8 mouse cellular contexts compared by ENCODE assay signal in the genomic region with DNA sequence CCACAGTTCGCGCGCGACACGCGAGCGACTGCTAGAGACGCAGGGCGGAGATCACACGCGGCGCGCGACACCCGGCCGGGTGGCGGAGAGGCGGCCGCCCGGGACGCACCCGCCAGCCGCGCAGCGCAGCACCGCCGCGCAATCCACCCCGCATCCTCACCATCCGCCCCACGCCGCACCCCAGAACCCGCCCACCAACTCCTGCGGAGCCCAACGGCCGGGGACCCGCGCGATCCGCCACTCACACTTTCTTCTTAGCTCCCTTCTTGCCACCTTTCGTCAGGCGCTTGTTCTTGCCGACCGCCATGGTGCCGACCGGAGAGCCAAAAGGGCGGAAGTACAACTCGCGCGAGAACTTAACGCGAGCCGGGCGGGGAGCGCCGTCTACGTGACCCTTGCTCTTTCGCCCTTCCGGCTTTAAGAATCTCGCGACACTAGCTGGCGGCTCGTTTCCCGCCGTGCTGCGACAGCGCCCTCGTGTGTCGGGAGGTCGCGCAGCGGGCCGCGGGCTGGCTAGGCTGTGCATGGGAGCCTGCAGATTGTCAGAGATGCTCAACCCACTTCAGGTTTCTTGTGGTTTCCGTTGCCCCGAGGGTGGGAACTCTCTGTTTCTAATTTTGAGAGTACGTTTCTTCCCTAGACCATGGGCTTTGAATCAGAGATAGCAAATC. TPM values are rescaled to one million over a fixed set of nuclear protein-coding genes. Genes with fewer than 3 reads are reported as not detected.
DNase-seq lines count a peak whose midpoint lies in the region; ATAC-seq and TF ChIP-seq lines count a peak whose summit lies in the region.

A gene (minus strand): TSS at position 440 of the 671 bp plus-strand sequence.

- peak; percentile 85; the same call in 1 of the 2 replicates for TF ChIP-seq POLR2A in bone marrow, adult 2 months (IDR thresholded peaks at IDR 0.05; ENCODE audit: borderline replicate concordance, control insufficient read depth, low read depth, low read length)
- TF ChIP-seq POLR2A in limb, embryonic 14.5 days (IDR thresholded peaks at IDR 0.05; ENCODE audit: borderline replicate concordance, extremely low read depth, insufficient read depth, insufficient read length) = peak; percentile 67; the same call in 1 of the 2 replicates

- ATAC-seq in embryonic facial prominence, embryonic 15.5 days (ENCODE audit: insufficient number of reproducible peaks, low FRiP score, low TSS enrichment, low read depth) = peak; percentile 93
- peak; percentile 94 for ATAC-seq in limb, embryonic 14.5 days (ENCODE audit: low FRiP score, low read depth)
- ATAC-seq in midbrain, postnatal 0 days (ENCODE audit: low FRiP score) = peak; percentile 96

- H3K4me3 ChIP-seq in bone marrow, adult 2 months (replicated peaks; ENCODE audit: control insufficient read depth, low read depth, low read length) = peak within 1 kb of the TSS; percentile 99
- H3K4me3 ChIP-seq in embryonic facial prominence, embryonic 15.5 days (replicated peaks) = peak within 1 kb of the TSS; percentile 95
- peak within 1 kb of the TSS; percentile 96 for H3K4me3 ChIP-seq in limb, embryonic 14.5 days (replicated peaks; ENCODE audit: low read length)
- H3K4me3 ChIP-seq in midbrain, postnatal 0 days (ENCODE audit: low read depth, low read length) = peak within 1 kb of the TSS; percentile 83

- peak within 1 kb of the TSS; percentile 84 for H3K9ac ChIP-seq in embryonic facial prominence, embryonic 15.5 days
- H3K9ac ChIP-seq in limb, embryonic 14.5 days (ENCODE audit: low read depth, low read length, severe bottlenecking) = peak within 1 kb of the TSS; percentile 99
- peak within 1 kb of the TSS; percentile 93 for H3K9ac ChIP-seq in midbrain, postnatal 0 days (replicated peaks; ENCODE audit: low read length, poor library complexity, severe bottlenecking)

- no peaks in the 10 kb centered on the region for H3K27me3 ChIP-seq in embryonic facial prominence, embryonic 15.5 days
- no peaks in the 10 kb centered on the region for H3K27me3 ChIP-seq in limb, embryonic 14.5 days (ENCODE audit: control insufficient read depth, insufficient read depth, low read length)
- no peaks in the 10 kb centered on the region for H3K27me3 ChIP-seq in midbrain, postnatal 0 days (ENCODE audit: insufficient read depth, low read length)

- no peaks in the 10 kb centered on the region for H3K9me3 ChIP-seq in embryonic facial prominence, embryonic 15.5 days (replicated peaks)
- H3K9me3 ChIP-seq in limb, embryonic 14.5 days (ENCODE audit: control insufficient read depth, low read length) = no peaks in the 10 kb centered on the region
- H3K9me3 ChIP-seq in midbrain, postnatal 0 days (ENCODE audit: low read length) = no peaks in the 10 kb centered on the region

- peak within 1 kb of the TSS; percentile 75 for H3K27ac ChIP-seq in bone marrow, adult 2 months (ENCODE audit: control insufficient read depth, insufficient read depth, low read depth, low read length, poor library complexity)
- peak within 1 kb of the TSS; percentile 91 for H3K27ac ChIP-seq in embryonic facial prominence, embryonic 15.5 days (replicated peaks)
- H3K27ac ChIP-seq in limb, embryonic 14.5 days (replicated peaks; ENCODE audit: low read depth, low read length) = peak within 1 kb of the TSS; percentile 92
- peak within 1 kb of the TSS; percentile 85 for H3K27ac ChIP-seq in midbrain, postnatal 0 days (ENCODE audit: low read depth, low read length)

- H3K36me3 ChIP-seq in embryonic facial prominence, embryonic 15.5 days = peaks cover 33% of the 10 kb centered on the region
- peaks cover 39% of the 10 kb centered on the region for H3K36me3 ChIP-seq in limb, embryonic 14.5 days (ENCODE audit: control insufficient read depth, insufficient read depth, low read length)
- peaks cover 13% of the 10 kb centered on the region for H3K36me3 ChIP-seq in midbrain, postnatal 0 days (ENCODE audit: insufficient read depth, low read length)

- peak within 1 kb of the TSS; percentile 68 for H3K4me2 ChIP-seq in embryonic facial prominence, embryonic 15.5 days (replicated peaks)
- H3K4me2 ChIP-seq in limb, embryonic 14.5 days (replicated peaks; ENCODE audit: low read depth, low read length, severe bottlenecking) = peak within 1 kb of the TSS; percentile 60
- peak within 1 kb of the TSS; percentile 73 for H3K4me2 ChIP-seq in midbrain, postnatal 0 days (ENCODE audit: low read depth, low read length, poor library complexity, severe bottlenecking)

- peak; percentile 99 for DNase-seq in 416B (ENCODE audit: low read depth)
- peak; percentile 98 for DNase-seq in heart, adult 8-10 months (ENCODE audit: low spot score)
- DNase-seq in kidney, adult 9 months = peak; percentile 98
- DNase-seq in limb, embryonic 14.5 days (ENCODE audit: low spot score) = peak; percentile 98
- DNase-seq in midbrain, postnatal 0 days (ENCODE audit: low spot score) = peak; percentile 99
- DNase-seq in spleen, postnatal 14 days (ENCODE audit: low spot score in 2 of 2) = peak; percentile 99 to 100

- WGBS in bone marrow, adult 2 months = under 1% methylated on average over 77 of the region's 77 CpGs
- under 1% methylated on average over 77 of the region's 77 CpGs for WGBS in embryonic facial prominence, embryonic 15.5 days
- under 1% methylated on average over 69 of the region's 77 CpGs for WGBS in limb, embryonic 14.5 days
- under 1% methylated on average over 76 of the region's 77 CpGs for WGBS in midbrain, postnatal 0 days

- H3K4me1 ChIP-seq in bone marrow, adult 2 months (ENCODE audit: control insufficient read depth, insufficient read depth, low read length) = peaks cover 1% of the 10 kb centered on the region
- H3K4me1 ChIP-seq in embryonic facial prominence, embryonic 15.5 days = peaks cover 15% of the 10 kb centered on the region
- peaks cover 13% of the 10 kb centered on the region for H3K4me1 ChIP-seq in limb, embryonic 14.5 days (ENCODE audit: control insufficient read depth, insufficient read depth, low read length)
- H3K4me1 ChIP-seq in midbrain, postnatal 0 days (ENCODE audit: insufficient read depth, low read length) = peaks cover 3% of the 10 kb centered on the region

- peak; percentile 99 for TF ChIP-seq CTCF in bone marrow, adult 2 months (IDR thresholded peaks at IDR 0.05; ENCODE audit: control insufficient read depth, insufficient read depth, low read length)
- TF ChIP-seq CTCF in midbrain, postnatal 0 days (IDR thresholded peaks at IDR 0.05) = peak; percentile 99

RNA-seq across cellular contexts. Expression of the gene that starts here (rescaled TPM):
- 1,120 and 1,318 TPM in 2 replicates for polyA plus RNA-seq in bone marrow, adult 2 months (2011; ENCODE audit: insufficient read depth, insufficient read length, low replicate concordance, missing spikeins)
- 1,231 and 1,256 TPM in 2 replicates for polyA plus RNA-seq in embryonic facial prominence, embryonic 15.5 days (2015; fragmentation: Nextera tagmentation; extraction: Ambion mirVana)
- total RNA-seq in heart, adult 8-10 months (2022) = 100 to 1,000 TPM; 449 to 536 (median 497) TPM
- 1,087 and 1,916 TPM in 2 replicates for polyA plus RNA-seq in limb, embryonic 14.5 days (2012; rRNA removed)
- 1,503 and 1,577 TPM in 2 replicates for polyA plus RNA-seq in limb, embryonic 14.5 days (2014; fragmentation: Nextera tagmentation; extraction: Ambion mirVana)
- total RNA-seq in midbrain, postnatal 0 days (2014; rRNA removed) = 418 and 476 TPM in 2 replicates
- polyA plus RNA-seq in midbrain, postnatal 0 days (2015; fragmentation: Nextera tagmentation; extraction: Ambion mirVana) = 512 and 566 TPM in 2 replicates

Comparison
In these comparisons a context has a peak if more than half of its experiments do, and no peak if none do; other contexts are left out.
1. Peak in every context shown above with its lines: DNase-seq, ATAC-seq, H3K4me3 ChIP-seq and H3K27ac ChIP-seq.